Mouse (Mus musculus): ENCODE results near the gene Pex16.

The Pex16 gene

GRCm38 (mm10) chr2:92370821-92371805 is 3.4 kb upstream of the Pex16 start:
- DNase-seq, result peak; percentile 7

- DNase-seq, result peak; percentile 5
Observed at GRCm38 (mm10) chr2:92371971-92372690, 2.3 kb upstream of the Pex16 start.

GRCm38 (mm10) chr2:92372767-92373436 is 1.6 kb upstream of the Pex16 start:
- peak; percentile 6 for DNase-seq

GRCm38 (mm10) chr2:92373437-92373813 is 1.1 kb upstream of the Pex16 start:
- no peak for DNase-seq

- DNase-seq, result peak; percentile 89
Observed at GRCm38 (mm10) chr2:92375099-92375623, 685 bp downstream of the Pex16 start.

- DNase-seq, result no peak
Observed at GRCm38 (mm10) chr2:92375788-92376187, 1.3 kb downstream of the Pex16 start.

GRCm38 (mm10) chr2:92376300-92376699 is 1.8 kb downstream of the Pex16 start:
- DNase-seq, result no peak

- no peak for DNase-seq
Observed at GRCm38 (mm10) chr2:92377320-92377719, 2.8 kb downstream of the Pex16 start.

- DNase-seq, result no peak
Observed at GRCm38 (mm10) chr2:92379783-92380494, 5.5 kb downstream of the Pex16 start.

GRCm38 (mm10) chr2:92380495-92381050 is 6.1 kb downstream of the Pex16 start:
- no peak for DNase-seq

GRCm38 (mm10) chr2:92381161-92381560 is 6.7 kb downstream of the Pex16 start:
- no peak for DNase-seq

GRCm38 (mm10) chr2:92381901-92382588 is 7.6 kb downstream of the Pex16 start, which contains the start of gene 1700029I15Rik:
TSS of gene 1700029I15Rik (plus strand) at chr2:92382538.
- DNase-seq, result no peak

- DNase-seq, result no peak
Observed at GRCm38 (mm10) chr2:92382759-92383158, 8.3 kb downstream of the Pex16 start.

- DNase-seq, result no peak
Observed at GRCm38 (mm10) chr2:92384101-92384500, 9.6 kb downstream of the Pex16 start.

- DNase-seq, result no peak
Observed at GRCm38 (mm10) chr2:92385113-92386051, 10.9 kb downstream of the Pex16 start.

- DNase-seq, result no peak
Observed at GRCm38 (mm10) chr2:92386821-92387570, 12.5 kb downstream of the Pex16 start.

GRCm38 (mm10) chr2:92387646-92388045 is 13.2 kb downstream of the Pex16 start:
- no peak for DNase-seq

GRCm38 (mm10) chr2:92388081-92388517 is 13.6 kb downstream of the Pex16 start:
- DNase-seq, result peak; percentile 37

All from right cerebral cortex, postnatal 14 days (tissue).